20 mouse cellular contexts compared by ENCODE assay signal in the genomic region with DNA sequence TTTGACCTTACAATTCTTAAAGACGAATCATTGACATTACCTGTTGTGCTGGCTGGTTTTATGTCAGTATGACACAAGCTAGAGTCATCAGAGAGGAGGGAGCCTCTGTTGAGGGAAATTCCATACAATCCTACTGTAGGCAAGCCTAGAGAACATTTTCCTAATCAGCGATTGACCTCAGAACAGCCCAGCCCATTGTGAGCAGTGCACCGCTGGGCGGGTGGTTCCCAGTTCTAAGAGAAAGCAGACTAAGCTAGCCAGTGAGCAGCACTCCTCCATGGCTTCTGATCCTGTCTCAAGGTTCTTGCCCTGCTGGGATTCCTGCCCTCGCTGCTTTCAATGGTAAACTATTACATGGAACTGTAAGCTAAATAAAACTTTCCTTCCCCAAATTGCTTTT. TPM values are rescaled to one million over a fixed set of nuclear protein-coding genes. Genes with fewer than 3 reads are reported as not detected.
A peak's percentile ranks its signal among the peaks of the same experiment; 100 is the strongest.
DNase-seq lines count a peak whose midpoint lies in the region; ATAC-seq and TF ChIP-seq lines count a peak whose summit lies in the region.
"Had no signal": no experiment of that assay in that cellular context is flagged by ENCODE, and none has a peak within 500 bp of the region (broad histone marks: within the 10 kb centered on the region; RNA-seq: fewer than 3 reads in every experiment).

No protein-coding gene starts in this region.

- no peaks in the 10 kb centered on the region for H3K9me3 ChIP-seq in intestine, postnatal 0 days (ENCODE audit: control insufficient read depth)
- H3K9me3 ChIP-seq in intestine, embryonic 16.5 days (ENCODE audit: control insufficient read depth, low read length) = no peaks in the 10 kb centered on the region
- no peaks in the 10 kb centered on the region for H3K9me3 ChIP-seq in kidney, embryonic 16.5 days (ENCODE audit: low read length)
- H3K9me3 ChIP-seq in liver, postnatal 0 days (ENCODE audit: low read length) = no peaks in the 10 kb centered on the region
- no peaks in the 10 kb centered on the region for H3K9me3 ChIP-seq in liver, embryonic 12.5 days (replicated peaks)
- H3K9me3 ChIP-seq: embryonic facial prominence, embryonic 10.5 days; forebrain, embryonic 13.5 days; heart, embryonic 12.5 days; hindbrain, embryonic 15.5 days had no signal

- H3K27ac ChIP-seq in intestine, postnatal 0 days (ENCODE audit: low read depth, low read length) = no peak overlapping the region
- no peak overlapping the region for H3K27ac ChIP-seq in intestine, embryonic 16.5 days (ENCODE audit: low read length)
- H3K27ac ChIP-seq in kidney, embryonic 16.5 days (ENCODE audit: low read length) = no peak overlapping the region
- H3K27ac ChIP-seq in liver, postnatal 0 days (ENCODE audit: low read depth) = no peak overlapping the region
- H3K27ac ChIP-seq in liver, embryonic 12.5 days = no peak overlapping the region
- H3K27ac ChIP-seq: embryonic facial prominence, embryonic 10.5 days; forebrain, embryonic 13.5 days; heart, adult 2 months; hindbrain, embryonic 15.5 days had no signal

- peaks cover 7% of the 10 kb centered on the region for H3K36me3 ChIP-seq in intestine, postnatal 0 days (ENCODE audit: control insufficient read depth, insufficient read depth)
- no peaks in the 10 kb centered on the region for H3K36me3 ChIP-seq in intestine, embryonic 16.5 days (ENCODE audit: control insufficient read depth, insufficient read depth, low read length)
- no peaks in the 10 kb centered on the region for H3K36me3 ChIP-seq in kidney, embryonic 16.5 days (ENCODE audit: insufficient read depth, low read length)
- no peaks in the 10 kb centered on the region for H3K36me3 ChIP-seq in liver, postnatal 0 days (replicated peaks; ENCODE audit: insufficient read depth, low read length)
- no peaks in the 10 kb centered on the region for H3K36me3 ChIP-seq in liver, embryonic 12.5 days
- H3K36me3 ChIP-seq: embryonic facial prominence, embryonic 10.5 days; heart, embryonic 12.5 days; hindbrain, embryonic 15.5 days had no signal

- H3K4me3 ChIP-seq in intestine, postnatal 0 days (ENCODE audit: low read depth, low read length) = no peak overlapping the region
- H3K4me3 ChIP-seq in intestine, embryonic 16.5 days (ENCODE audit: low read length) = no peak overlapping the region
- H3K4me3 ChIP-seq in kidney, embryonic 16.5 days (ENCODE audit: low read length) = no peak overlapping the region
- no peak overlapping the region for H3K4me3 ChIP-seq in liver, postnatal 0 days (ENCODE audit: low read depth, low read length)
- H3K4me3 ChIP-seq in liver, embryonic 12.5 days = no peak overlapping the region
- H3K4me3 ChIP-seq: embryonic facial prominence, embryonic 10.5 days; forebrain, embryonic 13.5 days; heart, adult 2 months; heart, embryonic 12.5 days; hindbrain, embryonic 15.5 days had no signal

- no peaks in the 10 kb centered on the region for H3K27me3 ChIP-seq in intestine, postnatal 0 days (replicated peaks; ENCODE audit: control insufficient read depth, insufficient read depth, low read length)
- no peaks in the 10 kb centered on the region for H3K27me3 ChIP-seq in intestine, embryonic 16.5 days (replicated peaks; ENCODE audit: control insufficient read depth, insufficient read depth, low read length)
- no peaks in the 10 kb centered on the region for H3K27me3 ChIP-seq in kidney, embryonic 16.5 days (ENCODE audit: insufficient read depth, low read length)
- no peaks in the 10 kb centered on the region for H3K27me3 ChIP-seq in liver, postnatal 0 days (ENCODE audit: insufficient read depth, low read length)
- H3K27me3 ChIP-seq in liver, embryonic 12.5 days (replicated peaks) = peaks cover 20% of the 10 kb centered on the region
- H3K27me3 ChIP-seq: hindbrain, embryonic 15.5 days had no signal

- no peak for TF ChIP-seq CTCF in intestine, postnatal 0 days (IDR thresholded peaks at IDR 0.05; ENCODE audit: low read depth)
- TF ChIP-seq CTCF in liver, postnatal 0 days (IDR thresholded peaks at IDR 0.05; ENCODE audit: low read depth) = no peak

- peak; percentile 69 for DNase-seq in kidney, adult 9 months
- no peak for DNase-seq in liver, postnatal 0 days
- DNase-seq in adipocyte (ENCODE audit: low spot score) = peak; percentile 42
- no peak for DNase-seq in left cerebral cortex, adult 11 months (ENCODE audit: low spot score)
- DNase-seq: adrenal gland, adult 2 months; adrenal gland, postnatal 36 days; cerebellum, adult 2 months; cerebellum, postnatal 10 days; forebrain, postnatal 0 days; gastrocnemius, postnatal 14 days; heart, adult 2 months had no signal

- 44% methylated on average over 5 of the region's 5 CpGs for WGBS in intestine, postnatal 0 days
- 62% methylated on average over 5 of the region's 5 CpGs for WGBS in intestine, embryonic 16.5 days
- WGBS in kidney, embryonic 16.5 days = 84% methylated on average over 5 of the region's 5 CpGs
- 55% methylated on average over 5 of the region's 5 CpGs for WGBS in liver, postnatal 0 days (ENCODE audit: insufficient replicate concordance)
- WGBS in liver, embryonic 12.5 days (ENCODE audit: insufficient replicate concordance) = 57% methylated on average over 5 of the region's 5 CpGs

- H3K4me1 ChIP-seq in intestine, postnatal 0 days (replicated peaks; ENCODE audit: control insufficient read depth, insufficient read depth, low read length) = no peaks in the 10 kb centered on the region
- H3K4me1 ChIP-seq in intestine, embryonic 16.5 days (ENCODE audit: control insufficient read depth, insufficient read depth, low read length) = no peaks in the 10 kb centered on the region
- peaks cover 14% of the 10 kb centered on the region for H3K4me1 ChIP-seq in kidney, embryonic 16.5 days (ENCODE audit: insufficient read depth, low read length)
- H3K4me1 ChIP-seq in liver, postnatal 0 days (ENCODE audit: insufficient read depth) = 0 out of 2 replicates have a peak, but pooled peaks cover 4% of the 10 kb centered on the region
- H3K4me1 ChIP-seq in liver, embryonic 12.5 days = peaks cover 5% of the 10 kb centered on the region; the same call in 1 of the 2 replicates

- H3K4me2 ChIP-seq in intestine, postnatal 0 days (replicated peaks; ENCODE audit: low read depth) = no peak overlapping the region
- H3K4me2 ChIP-seq in intestine, embryonic 16.5 days (ENCODE audit: low read depth, low read length) = no peak overlapping the region
- H3K4me2 ChIP-seq in kidney, embryonic 16.5 days (replicated peaks; ENCODE audit: low read depth, low read length) = no peak overlapping the region
- H3K4me2 ChIP-seq in liver, postnatal 0 days (ENCODE audit: low read depth, low read length) = peak overlapping the region; percentile 13; the same call in 1 of the 2 replicates
- H3K4me2 ChIP-seq in liver, embryonic 12.5 days = no peak overlapping the region
- H3K4me2 ChIP-seq: forebrain, embryonic 13.5 days; heart, embryonic 12.5 days; hindbrain, embryonic 15.5 days had no signal

- no peak for TF ChIP-seq EP300 in liver, postnatal 0 days (IDR thresholded peaks at IDR 0.05; ENCODE audit: low read depth)

- ATAC-seq in intestine, postnatal 0 days = peak; percentile 31; the same call in 1 of the 2 replicates
- no peak for ATAC-seq in intestine, embryonic 16.5 days
- no peak for ATAC-seq in kidney, embryonic 16.5 days (ENCODE audit: low FRiP score, low TSS enrichment)
- ATAC-seq in liver, postnatal 0 days = peak; percentile 38; the same call in 1 of the 2 replicates
- ATAC-seq in liver, embryonic 12.5 days = no peak
- ATAC-seq: activated CD4-positive, CD25-positive, alpha-beta regulatory T cell, adult 4 months; forebrain, embryonic 13.5 days; forebrain, postnatal 0 days had no signal

- H3K9ac ChIP-seq in intestine, postnatal 0 days (ENCODE audit: low read depth, low read length) = no peak overlapping the region
- no peak overlapping the region for H3K9ac ChIP-seq in intestine, embryonic 16.5 days (ENCODE audit: low read depth, low read length)
- no peak overlapping the region for H3K9ac ChIP-seq in kidney, embryonic 16.5 days (replicated peaks; ENCODE audit: low read length)
- H3K9ac ChIP-seq in liver, postnatal 0 days (replicated peaks) = no peak overlapping the region
- no peak overlapping the region for H3K9ac ChIP-seq in liver, embryonic 12.5 days
- H3K9ac ChIP-seq: forebrain, embryonic 13.5 days; forebrain, postnatal 0 days; heart, embryonic 12.5 days; hindbrain, embryonic 15.5 days had no signal

RNA-seq across cellular contexts. Expression of a gene that starts 17.9 kb away (rescaled TPM):
- polyA plus RNA-seq in intestine, postnatal 0 days (2015; fragmentation: Nextera tagmentation; extraction: Ambion mirVana) = 78.7 and 80.2 TPM in 2 replicates
- polyA plus RNA-seq in intestine, embryonic 16.5 days (2015; fragmentation: Nextera tagmentation; extraction: Ambion mirVana) = 103 TPM in 2 replicates
- 99.9 and 111 TPM in 2 replicates for polyA plus RNA-seq in kidney, embryonic 16.5 days (2015; fragmentation: Nextera tagmentation; extraction: Ambion mirVana)
- polyA plus RNA-seq in liver, postnatal 0 days (2015; fragmentation: Nextera tagmentation; extraction: Ambion mirVana) = 138 and 154 TPM in 2 replicates
- 81.7 and 82.9 TPM in 2 replicates for polyA plus RNA-seq in liver, embryonic 12.5 days (2016; fragmentation: Nextera tagmentation; extraction: Ambion mirVana)

Comparison
In these comparisons a context has a peak if more than half of its experiments do, and no peak if none do; other contexts are left out.
1. ATAC-seq: peak in intestine, postnatal 0 days (single experiment) and liver, postnatal 0 days (single experiment); none in intestine, embryonic 16.5 days (single experiment), kidney, embryonic 16.5 days (single experiment) and liver, embryonic 12.5 days (single experiment).
2. DNase-seq: peak in kidney, adult 9 months (single experiment) and adipocyte (single experiment); none in liver, postnatal 0 days (single experiment) and left cerebral cortex, adult 11 months (single experiment).